Mouse (Mus musculus) G1E (cell line): ENCODE results near the gene 1700008O03Rik.

ENCODE experiments used
- CTCF ChIP-seq: IDR thresholded peaks from 2 replicates; pipeline ENCODE4 v1.5.1; 2012; ENCODE audit warnings: low read depth, low read length, inconsistent platforms, mixed read lengths
- GATA2 ChIP-seq: IDR thresholded peaks from 2 replicates; pipeline ENCODE4 v1.6.1; 2012; ENCODE audit warnings: low read depth, low read length, inconsistent platforms, borderline replicate concordance
- TAL1 ChIP-seq: conservative IDR thresholded peaks from 2 replicates; pipeline ENCODE4 v1.6.1; 2012; ENCODE audit warnings: low read depth, low read length, inconsistent platforms, mixed read lengths

GRCm38 (mm10) chr7:44332336-44332735 lies 53.3 kb downstream of the 1700008O03Rik start:
- no peak for TF ChIP-seq CTCF
- no peak for TF ChIP-seq TAL1
- TF ChIP-seq GATA2: no peak
